ENCODE assay signal across 10 mouse cellular contexts in the genomic region with DNA sequence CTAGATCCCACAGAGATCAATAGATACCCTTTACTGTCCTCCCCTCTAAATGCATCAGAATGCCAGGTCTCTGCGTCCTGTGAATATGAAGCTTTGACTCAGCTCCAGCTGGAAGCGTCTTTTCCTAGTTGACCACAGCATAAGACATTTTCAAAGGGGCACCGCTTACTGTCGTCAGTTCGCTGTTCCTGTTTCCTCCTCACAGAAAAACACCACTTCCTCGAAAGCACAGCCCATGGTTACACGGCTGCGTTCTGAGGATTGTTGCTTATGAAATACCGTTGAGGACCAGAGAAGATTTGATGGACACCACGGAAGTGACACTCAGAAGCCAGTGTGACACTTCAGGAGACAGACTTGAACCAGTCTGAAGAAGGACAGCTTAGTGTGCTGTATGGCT.
"Had no signal": no experiment of that assay in that cellular context is flagged by ENCODE, and none has a peak within 500 bp of the region (broad histone marks: within the 10 kb centered on the region; RNA-seq: fewer than 3 reads in every experiment).

No protein-coding gene starts in this region.

- DNase-seq: kidney, adult 18-20 months; kidney, adult 9 months; kidney, postnatal 25 days; layer of hippocampus, adult 9-11 months; liver; lung, adult 18-20 months; lung, postnatal 10 days; midbrain, embryonic 14.5 days; thymus, postnatal 36 days had no signal

- ATAC-seq: liver, embryonic 12.5 days had no signal
